Mouse (Mus musculus) neural tube, embryonic 13.5 days (tissue): ENCODE results near the gene Cacng4. TPM values are rescaled to one million over a fixed set of nuclear protein-coding genes. Genes with fewer than 3 reads are reported as not detected.

Source experiments
- ATAC-seq: fragments of 200-750 bp; cut with Nextera tagmentation; 2 replicates; pipeline ENCODE4 v1.8.0; 2017; ENCODE audit warnings: low read depth, mild to moderate bottlenecking, moderate TSS enrichment, moderate library complexity
- H3K27ac ChIP-seq: fragments of 300-500 bp; sonication (generic); replicated peaks from 2 replicates; pipeline ENCODE4 v1.5.1; 2015; ENCODE audit warnings: moderate library complexity, mild to moderate bottlenecking, inconsistent platforms
- H3K27me3 ChIP-seq: fragments of 300-500 bp; sonication (generic); 2 replicates; pipeline ENCODE4 v1.6.1; 2015; ENCODE audit warnings: mild to moderate bottlenecking, inconsistent platforms
- H3K36me3 ChIP-seq: fragments of 300-500 bp; sonication (generic); 2 replicates; pipeline ENCODE4 v1.6.1; 2015; ENCODE audit warnings: mild to moderate bottlenecking, inconsistent platforms
- H3K4me1 ChIP-seq: fragments of 300-500 bp; sonication (generic); replicated peaks from 2 replicates; pipeline ENCODE4 v1.6.1; 2015; ENCODE audit warnings: inconsistent platforms
- H3K4me2 ChIP-seq: fragments of 300-500 bp; sonication (generic); 2 replicates; pipeline ENCODE4 v1.6.1; 2015; ENCODE audit warnings: inconsistent platforms, mild to moderate bottlenecking, moderate library complexity
- H3K4me3 ChIP-seq: fragments of 300-500 bp; sonication (generic); 2 replicates; pipeline ENCODE4 v1.5.1; 2015; ENCODE audit warnings: mild to moderate bottlenecking, inconsistent platforms
- H3K9ac ChIP-seq: fragments of 300-500 bp; sonication (generic); 2 replicates; pipeline ENCODE4 v1.6.1; 2015; ENCODE audit warnings: moderate library complexity, mild to moderate bottlenecking, inconsistent platforms
- H3K9me3 ChIP-seq: fragments of 300-500 bp; sonication (generic); 2 replicates; pipeline ENCODE4 v1.6.1; 2016; ENCODE audit warnings: inconsistent platforms
- WGBS: fragments of 180-500 bp; shearing (Covaris S2); methylation state at CpG from one replicate; pipeline ENCODE4 v1.1.7; 2015; 5-methylcytosine and 5-hydroxymethylcytosine counted together
- polyA plus RNA-seq: library from polyadenylated mRNA; unstranded; fragments of >200 nt; fragmentation: Nextera tagmentation; extraction: Ambion mirVana; gene quantifications from 2 replicates; pipeline ENCODE4 v1.2.1, GENCODE M21; 2015

Cacng4 gene
- polyA plus RNA-seq, 1 experiment from 2014 or later: 43.2 TPM

- Histone ChIP-seq H3K27ac (peak overlapping the region; percentile 98), H3K27me3 (peaks cover 15% of the 10 kb centered on the region; the same call in 1 of the 2 replicates), H3K4me2 (peak overlapping the region; percentile 89), H3K36me3 (peaks cover 10% of the 10 kb centered on the region), H3K4me1 (peaks cover 71% of the 10 kb centered on the region), H3K4me3 (peak overlapping the region; percentile 70), H3K9me3 (no peaks in the 10 kb centered on the region), H3K9ac (peak overlapping the region; percentile 97)
- peak; percentile 51; the same call in 1 of the 2 replicates for ATAC-seq
- WGBS: under 1% methylated on average over 40 of the region's 41 CpGs
Observed at GRCm38 (mm10) chr11:107794103-107794493, 259 bp downstream of the Cacng4 start.

- peaks cover 66% of the 10 kb centered on the region for H3K4me1 ChIP-seq
- peaks cover 16% of the 10 kb centered on the region for H3K36me3 ChIP-seq
- peak overlapping the region; percentile 89 for H3K4me2 ChIP-seq
- peak overlapping the region; percentile 97 for H3K9ac ChIP-seq
- peak overlapping the region; percentile 98 for H3K27ac ChIP-seq
- peak overlapping the region; percentile 70 for H3K4me3 ChIP-seq
- WGBS: under 1% methylated on average over 64 of the region's 64 CpGs
- H3K27me3 ChIP-seq: peaks cover 15% of the 10 kb centered on the region; the same call in 1 of the 2 replicates
- H3K9me3 ChIP-seq: no peaks in the 10 kb centered on the region
- peak; percentile 64 for ATAC-seq
Observed at GRCm38 (mm10) chr11:107793200-107794102, 906 bp downstream of the Cacng4 start.

- 7% methylated on average over 9 of the region's 9 CpGs for WGBS
- Histone ChIP-seq H3K4me1 (peaks cover 60% of the 10 kb centered on the region), H3K9ac (peak overlapping the region; percentile 97), H3K9me3 (no peaks in the 10 kb centered on the region), H3K27ac (peak overlapping the region; percentile 98), H3K4me2 (peak overlapping the region; percentile 89), H3K36me3 (peaks cover 26% of the 10 kb centered on the region), H3K4me3 (peak overlapping the region; percentile 70), H3K27me3 (peaks cover 5% of the 10 kb centered on the region; the same call in 1 of the 2 replicates)
- ATAC-seq: no peak; the same call in 1 of the 2 replicates
Observed at GRCm38 (mm10) chr11:107792136-107792535, 2.2 kb downstream of the Cacng4 start.

GRCm38 (mm10) chr11:107785761-107786160, 8.6 kb downstream of the Cacng4 start:
- H3K4me3 ChIP-seq: no peak overlapping the region
- WGBS: 65% methylated on average over 3 of the region's 3 CpGs
- ATAC-seq: no peak

GRCm38 (mm10) chr11:107785288-107785687, 9.1 kb downstream of the Cacng4 start:
- no peak for ATAC-seq
- Histone ChIP-seq H3K27ac (no peak overlapping the region), H3K4me2 (no peak overlapping the region), H3K4me1 (peaks cover 13% of the 10 kb centered on the region; the same call in 1 of the 2 replicates), H3K9me3 (no peaks in the 10 kb centered on the region), H3K9ac (no peak overlapping the region), H3K27me3 (no peaks in the 10 kb centered on the region), H3K4me3 (no peak overlapping the region), H3K36me3 (peaks cover 34% of the 10 kb centered on the region)
- 70% methylated on average over 1 of the region's 1 CpGs for WGBS

More at GRCm38 (mm10) chr11:107785761-107786160, 8.6 kb downstream of the Cacng4 start:
- Histone ChIP-seq H3K4me1 (peaks cover 17% of the 10 kb centered on the region), H3K27ac (0 out of 2 replicates have a peak overlapping the region, but pooled peaks have one; percentile 6), H3K9me3 (no peaks in the 10 kb centered on the region), H3K36me3 (peaks cover 34% of the 10 kb centered on the region), H3K4me2 (no peak overlapping the region), H3K27me3 (no peaks in the 10 kb centered on the region), H3K9ac (no peak overlapping the region)

GRCm38 (mm10) chr11:107783861-107784754, 10.2 kb downstream of the Cacng4 start:
- H3K27ac ChIP-seq: no peak overlapping the region
- H3K4me2 ChIP-seq: no peak overlapping the region
- H3K36me3 ChIP-seq: peaks cover 25% of the 10 kb centered on the region
- ATAC-seq: no peak
- H3K27me3 ChIP-seq: no peaks in the 10 kb centered on the region
- H3K4me3 ChIP-seq: no peak overlapping the region
- WGBS: 89% methylated on average over 8 of the region's 8 CpGs
- H3K4me1 ChIP-seq: peaks cover 20% of the 10 kb centered on the region
- H3K9me3 ChIP-seq: no peaks in the 10 kb centered on the region
- H3K9ac ChIP-seq: no peak overlapping the region

- Histone ChIP-seq H3K9me3 (no peaks in the 10 kb centered on the region), H3K4me3 (no peak overlapping the region), H3K36me3 (peaks cover 10% of the 10 kb centered on the region), H3K27me3 (no peaks in the 10 kb centered on the region), H3K27ac (no peak overlapping the region), H3K4me2 (no peak overlapping the region), H3K9ac (no peak overlapping the region), H3K4me1 (peaks cover 35% of the 10 kb centered on the region)
- no peak for ATAC-seq
- 83% methylated on average over 5 of the region's 5 CpGs for WGBS
Observed at GRCm38 (mm10) chr11:107782591-107782990, 11.8 kb downstream of the Cacng4 start.

GRCm38 (mm10) chr11:107778859-107779258, 15.5 kb downstream of the Cacng4 start:
- H3K9me3 ChIP-seq: no peaks in the 10 kb centered on the region
- ATAC-seq: no peak
- no peaks in the 10 kb centered on the region for H3K27me3 ChIP-seq
- 0 out of 2 replicates have a peak overlapping the region, but pooled peaks have one; percentile 6 for H3K4me2 ChIP-seq
- 0 out of 2 replicates have a peak, but pooled peaks cover 4% of the 10 kb centered on the region for H3K36me3 ChIP-seq
- H3K9ac ChIP-seq: 0 out of 2 replicates have a peak overlapping the region, but pooled peaks have one; percentile 13
- WGBS: 30% methylated on average over 9 of the region's 9 CpGs
- H3K4me1 ChIP-seq: peaks cover 72% of the 10 kb centered on the region
- H3K27ac ChIP-seq: peak overlapping the region; percentile 84
- H3K4me3 ChIP-seq: no peak overlapping the region

- H3K9ac ChIP-seq: no peak overlapping the region; the same call in 1 of the 2 replicates
Observed at GRCm38 (mm10) chr11:107777487-107777886, 16.9 kb downstream of the Cacng4 start.

GRCm38 (mm10) chr11:107773312-107773711, 21.0 kb downstream of the Cacng4 start:
- Histone ChIP-seq H3K27ac (no peak overlapping the region), H3K4me2 (no peak overlapping the region), H3K36me3 (peaks cover 5% of the 10 kb centered on the region; the same call in 1 of the 2 replicates), H3K9me3 (no peaks in the 10 kb centered on the region), H3K9ac (0 out of 2 replicates have a peak overlapping the region, but pooled peaks have one; percentile 1), H3K4me3 (no peak overlapping the region), H3K27me3 (no peaks in the 10 kb centered on the region), H3K4me1 (peaks cover 80% of the 10 kb centered on the region)
- ATAC-seq: no peak
- 52% methylated on average over 8 of the region's 8 CpGs for WGBS

More at GRCm38 (mm10) chr11:107777487-107777886, 16.9 kb downstream of the Cacng4 start:
- Histone ChIP-seq H3K36me3 (0 out of 2 replicates have a peak, but pooled peaks cover 4% of the 10 kb centered on the region), H3K9me3 (no peaks in the 10 kb centered on the region), H3K27ac (peak overlapping the region; percentile 84), H3K4me1 (peaks cover 77% of the 10 kb centered on the region), H3K4me3 (no peak overlapping the region), H3K27me3 (no peaks in the 10 kb centered on the region), H3K4me2 (peak overlapping the region; percentile 30)
- 17% methylated on average over 12 of the region's 12 CpGs for WGBS
- ATAC-seq: peak; percentile 41

GRCm38 (mm10) chr11:107772002-107772401, 22.4 kb downstream of the Cacng4 start:
- Histone ChIP-seq H3K36me3 (peaks cover 5% of the 10 kb centered on the region; the same call in 1 of the 2 replicates), H3K4me2 (no peak overlapping the region), H3K27me3 (no peaks in the 10 kb centered on the region), H3K4me1 (peaks cover 80% of the 10 kb centered on the region), H3K4me3 (no peak overlapping the region), H3K9me3 (no peaks in the 10 kb centered on the region), H3K27ac (no peak overlapping the region), H3K9ac (no peak overlapping the region)
- ATAC-seq: no peak
- WGBS: 59% methylated on average over 6 of the region's 6 CpGs
